Mouse (Mus musculus) gastrocnemius, adult 8-10 months (tissue): Measurements from ENCODE around the gene Ago3. TPM values are rescaled to one million over a fixed set of nuclear protein-coding genes. Genes with fewer than 3 reads are reported as not detected.

ENCODE experiments used
- DNase-seq, 2 experiments: peaks; one replicate each; pipeline ENCODE4 v3.0.0; 2022; ENCODE audit warnings: low spot score in 2 of 2
- total RNA-seq, 4 experiments: library from RNA; stranded (reverse); gene quantifications; 2 replicates each; pipeline ENCODE4 v1.2.4; 2022

The Ago3 gene
- total RNA-seq: 10 to 100 TPM in 1 of 4 experiments, 1 to 10 TPM in 3; 6.8 to 11.5 (median 8.0) TPM

DNA sequence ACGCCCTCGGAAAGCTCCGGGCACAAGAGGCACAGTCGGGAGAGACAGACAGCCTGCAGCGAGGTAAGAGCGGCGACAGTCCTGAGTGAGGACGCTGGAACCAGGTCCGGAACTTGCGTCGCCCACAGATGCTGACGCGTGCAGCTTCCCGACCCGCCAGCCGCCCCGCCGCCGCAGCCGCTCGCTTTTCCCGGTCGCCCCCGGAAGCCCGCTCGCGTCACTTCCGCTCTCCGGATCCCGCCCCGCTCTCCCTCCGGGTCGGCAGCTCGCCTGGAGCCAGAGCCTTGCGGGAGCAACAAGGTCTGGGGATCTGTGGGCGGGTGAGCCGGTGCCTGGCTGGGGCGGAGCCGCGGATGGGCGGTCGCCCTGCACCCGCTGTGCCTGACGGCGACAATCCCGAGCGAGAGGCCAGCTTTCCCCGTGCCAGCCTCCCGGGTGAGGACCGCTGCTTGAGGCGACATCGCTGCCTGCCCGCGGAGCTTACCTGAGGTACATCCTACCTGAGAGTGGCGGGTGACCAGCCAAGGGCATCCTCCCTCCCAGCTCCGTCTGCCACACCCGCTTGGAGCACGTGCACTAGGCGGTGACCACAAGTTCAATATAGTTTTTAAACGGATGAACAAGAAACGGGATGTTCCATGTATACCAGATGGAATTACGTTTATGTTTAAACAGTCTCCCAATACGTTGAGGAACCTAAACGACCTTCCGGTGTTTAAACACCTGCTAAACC, at the start of gene Ago3:
Gene Ago3 (minus strand): TSS at position 210 of the 733 bp plus-strand sequence.
- DNase-seq: peak; percentile 90

DNA sequence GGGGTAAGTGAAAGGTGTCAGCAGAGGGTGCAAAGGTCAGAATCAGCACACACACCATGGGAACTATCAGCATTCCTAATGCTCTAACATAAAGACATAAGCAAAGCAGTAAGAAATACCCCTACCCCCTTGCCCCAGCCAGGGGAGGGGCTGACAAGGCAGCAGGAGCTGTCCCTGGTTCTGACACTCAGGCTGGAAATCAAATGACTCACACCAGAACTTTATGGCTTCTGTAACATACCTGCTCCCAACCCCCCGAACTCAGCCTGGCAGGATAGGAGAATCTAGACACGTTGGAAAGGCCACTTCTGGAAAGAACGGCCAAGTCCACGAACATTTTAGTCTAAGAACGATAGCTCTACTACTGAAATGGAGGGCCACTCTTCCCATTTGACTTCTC, 43.7 kb upstream of the Ago3 start:
- DNase-seq: no peak

DNA sequence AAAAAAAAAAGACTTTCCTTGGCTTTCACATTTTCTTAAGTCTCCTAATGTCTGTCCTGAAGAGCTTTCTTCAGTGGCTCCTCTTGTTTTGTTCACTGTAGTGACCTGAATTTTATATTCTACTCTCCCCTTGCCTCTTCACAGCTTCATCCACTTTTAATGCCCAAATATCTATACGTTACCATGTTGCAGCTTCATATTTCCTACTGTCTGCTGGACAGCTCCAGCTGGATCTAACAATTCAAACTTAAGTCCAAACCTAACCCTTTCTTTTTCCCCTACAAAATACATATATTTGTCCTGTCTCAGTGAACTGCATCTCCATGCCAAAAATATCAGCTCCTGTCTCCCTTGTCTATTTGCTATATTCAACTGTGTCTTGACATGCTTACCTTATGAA, 40.0 kb upstream of the Ago3 start:
- DNase-seq: no peak

DNA sequence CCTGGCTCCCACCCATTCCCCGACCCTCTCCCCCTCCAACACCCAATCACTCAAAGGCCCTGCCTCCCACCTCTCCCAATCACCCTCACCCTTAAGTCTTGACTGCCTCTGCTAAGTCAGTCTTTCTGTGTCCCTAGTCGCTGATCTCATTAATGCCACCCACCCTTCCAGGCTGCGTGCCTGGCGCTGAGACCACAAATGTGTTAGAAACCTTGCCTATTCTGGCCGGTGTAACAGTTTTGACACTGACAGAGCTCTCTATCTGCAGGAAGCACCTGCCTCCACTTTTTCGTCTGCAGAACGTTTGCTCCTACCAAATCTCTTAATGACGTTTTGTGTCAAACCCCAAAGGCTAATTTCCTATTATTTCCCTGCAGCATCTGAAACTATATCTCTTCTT, 39.6 kb upstream of the Ago3 start:
- no peak for DNase-seq

DNA sequence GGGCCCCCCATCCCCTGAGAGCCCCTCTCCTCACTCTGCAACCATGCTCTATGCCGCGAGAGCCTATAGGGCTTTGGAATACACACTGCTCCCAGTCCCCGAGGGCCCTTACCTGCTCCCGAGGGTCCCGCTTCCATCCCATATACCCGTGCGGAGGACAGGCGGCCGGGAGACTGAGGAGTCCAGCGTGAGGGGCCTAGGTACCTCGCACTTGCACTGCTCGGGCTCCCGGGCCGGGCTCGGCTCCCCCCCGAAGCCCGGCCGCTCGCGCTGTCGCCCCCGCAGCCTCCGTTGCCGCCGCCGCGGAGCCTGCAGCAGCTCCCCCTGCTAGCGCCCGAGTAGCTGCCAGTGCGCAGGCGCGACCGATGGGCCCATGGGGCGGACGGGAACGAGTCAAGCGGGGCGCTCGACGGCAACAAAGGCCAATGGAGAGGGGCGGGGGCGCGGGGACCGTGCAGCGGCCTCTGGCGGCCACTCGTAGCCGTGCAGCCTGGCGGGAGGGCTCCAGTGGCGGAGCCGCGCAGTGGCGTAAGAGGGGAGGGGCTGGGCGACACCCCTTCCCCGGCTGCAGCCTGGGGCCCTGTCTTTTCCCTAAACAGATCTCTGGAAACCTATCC, 39.0 kb upstream of the Ago3 start, which contains the start of gene Ago1:
Gene Ago1 (minus strand): TSS at position 299 of the 617 bp plus-strand sequence.
- DNase-seq: peak; percentile 90 to 92

DNA sequence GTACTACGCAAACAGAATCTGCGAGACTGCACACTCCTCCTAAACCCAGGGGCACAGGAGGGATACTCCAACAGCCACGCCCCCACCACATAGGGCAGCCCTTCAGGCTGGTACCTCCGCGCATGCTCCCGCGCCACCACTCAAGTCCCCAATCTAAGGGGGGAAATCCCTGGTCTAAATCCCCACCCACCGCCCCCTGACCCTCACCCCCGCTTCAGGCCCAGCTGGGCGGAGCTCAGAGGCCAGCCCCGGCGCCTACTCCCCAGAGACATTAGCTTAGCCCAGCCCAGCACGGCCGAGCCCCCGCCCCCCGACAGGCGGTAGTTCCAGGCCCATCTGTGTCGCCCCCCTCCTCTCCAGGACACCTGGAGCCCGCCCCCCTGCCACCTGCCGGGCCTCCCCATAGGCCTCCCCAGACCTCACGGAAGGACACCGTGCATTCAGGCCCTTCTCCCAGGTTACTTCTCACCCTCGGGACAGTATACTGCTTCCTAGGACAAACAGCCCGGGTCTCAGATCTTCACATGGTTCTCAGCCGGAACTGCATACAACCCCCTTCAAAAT, 38.4 kb upstream of the Ago3 start:
- DNase-seq: peak; percentile 8 to 34

DNA sequence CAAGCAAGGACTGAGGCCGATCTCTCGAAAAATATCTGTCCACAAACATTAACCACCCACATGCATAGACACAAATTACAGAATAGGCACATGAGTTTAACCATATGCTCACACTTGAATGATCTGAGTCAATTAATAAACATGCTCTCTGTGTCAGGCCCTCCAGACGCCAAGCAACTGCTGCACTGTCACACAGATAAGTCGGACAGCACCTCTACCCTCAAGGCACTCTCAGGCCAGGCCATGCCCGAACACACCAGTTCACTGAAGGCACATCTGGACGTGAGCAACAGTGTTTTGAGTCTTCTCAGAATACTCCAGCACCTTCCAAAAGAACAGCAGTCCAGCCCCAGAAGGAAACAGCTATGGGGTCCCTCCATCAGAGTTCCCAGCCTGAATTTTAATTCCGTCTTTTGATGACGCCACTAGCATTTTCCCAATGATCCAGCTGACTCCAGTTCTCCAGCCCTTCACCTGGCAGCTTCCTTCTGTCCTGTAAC, 36.9 kb upstream of the Ago3 start:
- DNase-seq: no peak

DNA sequence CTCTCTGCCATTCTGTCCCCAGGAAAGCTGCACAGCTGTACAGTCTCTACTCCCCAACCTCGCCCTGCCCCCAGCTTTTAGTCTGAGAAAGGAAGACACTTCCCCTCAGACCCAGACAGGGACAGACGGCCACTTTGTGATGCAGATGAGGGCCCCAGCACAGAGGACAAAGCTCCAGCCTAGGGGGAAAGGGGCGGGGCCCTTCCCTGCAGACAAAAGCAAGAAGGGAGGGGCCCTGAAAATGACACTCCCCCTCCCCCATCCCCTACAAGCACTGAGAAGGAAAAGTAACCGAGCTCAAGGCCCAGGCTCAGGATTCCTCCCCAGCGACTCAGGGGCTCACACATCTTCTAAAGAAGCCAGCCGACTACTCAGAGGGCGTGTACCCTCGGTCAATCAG, 36.5 kb upstream of the Ago3 start:
- no peak for DNase-seq

DNA sequence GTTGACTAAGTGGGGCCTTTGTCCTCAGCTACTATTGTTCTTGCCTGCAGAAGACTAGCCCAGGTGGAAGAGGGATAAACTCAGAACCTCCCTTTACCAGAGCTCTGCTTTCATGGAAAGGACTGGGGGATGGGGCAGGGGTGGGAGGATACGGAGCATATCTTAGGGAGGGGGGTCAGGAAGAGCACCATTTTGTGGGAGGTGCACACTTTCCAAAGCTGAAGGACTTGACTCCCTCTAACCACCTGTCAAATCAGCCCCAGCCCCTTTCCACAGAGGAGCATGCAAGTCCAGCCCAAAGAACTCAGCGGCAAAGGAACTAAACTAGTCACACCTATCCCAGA, 35.5 kb upstream of the Ago3 start:
- DNase-seq: no peak

DNA sequence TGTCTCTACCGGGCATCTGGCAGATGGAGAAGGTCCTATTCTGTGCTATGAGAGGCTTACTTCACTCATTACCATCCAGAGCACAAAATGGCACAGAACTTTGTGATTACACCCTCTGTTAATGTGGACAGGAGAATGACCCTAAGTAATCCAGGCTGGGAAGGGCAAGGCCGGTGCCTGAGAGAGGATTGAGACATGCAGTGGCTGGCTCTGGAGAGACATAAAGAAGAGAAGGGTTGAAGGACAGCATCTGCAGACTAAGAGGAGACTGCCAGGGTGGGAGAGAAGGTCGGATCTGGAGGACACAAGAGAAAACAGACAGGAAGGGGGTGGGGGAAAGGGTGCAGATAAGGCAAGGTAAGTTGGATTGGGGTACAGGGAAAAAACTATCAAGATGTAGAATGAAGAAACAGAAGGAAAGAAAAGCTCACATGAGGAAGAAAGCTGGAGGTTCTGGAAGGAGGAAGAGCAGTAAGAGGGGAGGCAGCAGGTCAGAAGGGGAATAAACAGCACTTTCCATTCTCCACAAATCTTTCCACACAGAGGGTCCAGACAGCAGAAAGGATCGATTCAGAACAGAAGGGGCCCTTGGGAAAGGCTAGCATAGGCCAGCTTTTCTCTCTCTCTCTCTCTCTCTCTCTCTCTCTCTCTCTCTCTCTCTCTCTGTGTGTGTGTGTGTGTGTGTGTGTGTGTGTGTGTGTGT, 35.0 kb upstream of the Ago3 start:
- no peak for DNase-seq

DNA sequence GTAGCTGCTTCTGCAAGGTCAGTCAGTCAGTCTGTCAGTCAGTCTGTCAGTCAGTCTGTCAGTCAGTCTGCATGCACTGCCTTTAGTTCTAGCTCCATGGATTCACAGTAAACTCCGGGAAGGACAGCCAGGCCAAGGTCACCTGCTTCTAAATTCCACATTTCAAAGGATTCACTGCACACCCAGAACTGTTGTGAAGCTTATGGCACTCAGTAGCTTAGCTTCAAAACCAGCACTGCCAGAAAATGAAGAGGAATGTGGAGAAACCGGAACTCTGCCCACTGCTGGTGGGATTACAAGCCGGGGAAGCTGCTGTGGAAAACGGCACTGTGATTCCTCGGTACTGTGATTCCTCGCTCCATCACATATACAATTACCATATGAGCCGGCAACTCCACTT, 26.1 kb upstream of the Ago3 start:
- no peak for DNase-seq

DNA sequence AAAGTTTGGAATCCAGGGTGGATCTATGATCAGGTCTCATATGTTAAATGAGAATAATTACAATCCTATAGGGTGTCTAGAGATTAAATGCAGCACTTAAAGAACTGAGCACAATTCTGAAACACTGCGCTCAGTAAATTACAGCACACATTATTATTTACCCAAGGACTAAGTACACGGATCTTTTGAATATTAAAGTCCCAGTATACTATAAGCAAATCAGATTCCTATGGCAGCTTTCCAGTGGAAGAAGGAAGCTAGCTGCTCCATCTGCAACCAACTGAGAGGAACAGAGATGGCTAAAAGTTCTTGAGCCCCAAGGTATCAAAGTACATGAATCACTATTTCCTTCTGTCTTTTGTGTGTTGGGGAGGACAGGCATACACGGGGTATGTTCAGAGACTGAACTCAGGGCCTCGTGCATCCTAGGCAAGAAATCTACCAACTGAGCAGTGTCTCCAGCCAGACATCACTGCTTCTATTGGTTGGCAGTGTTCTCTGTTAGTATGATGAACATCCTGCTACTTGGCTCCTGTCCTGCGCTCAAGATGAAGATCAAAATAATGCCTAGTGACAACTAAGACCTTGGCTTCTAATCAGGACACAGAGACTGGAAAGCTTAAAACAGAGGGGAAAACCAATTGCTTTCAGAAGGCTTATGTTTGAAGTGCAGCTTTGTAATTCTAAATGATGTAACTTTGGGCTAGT, 25.3 kb upstream of the Ago3 start:
- DNase-seq: no peak

DNA sequence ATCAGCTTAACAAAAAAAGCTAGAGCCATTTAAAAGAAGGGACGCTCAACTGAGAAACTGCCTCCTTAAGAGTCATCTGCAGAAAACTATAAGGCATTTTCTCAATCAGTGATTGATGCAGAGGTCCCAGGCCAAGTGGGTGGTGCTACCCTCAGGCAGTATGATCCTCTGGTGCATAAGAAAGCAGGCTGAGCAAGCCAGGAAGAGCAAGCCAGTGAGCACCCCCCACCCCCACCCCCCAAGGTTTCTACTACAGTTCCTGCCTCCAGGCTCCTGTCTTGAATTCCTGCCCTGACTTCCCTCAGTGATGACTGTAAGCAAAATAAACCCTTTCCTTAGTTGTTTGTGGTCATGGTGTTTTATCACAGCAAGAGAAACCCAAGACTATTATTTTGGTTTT, 20.9 kb upstream of the Ago3 start:
- DNase-seq: no peak

DNA sequence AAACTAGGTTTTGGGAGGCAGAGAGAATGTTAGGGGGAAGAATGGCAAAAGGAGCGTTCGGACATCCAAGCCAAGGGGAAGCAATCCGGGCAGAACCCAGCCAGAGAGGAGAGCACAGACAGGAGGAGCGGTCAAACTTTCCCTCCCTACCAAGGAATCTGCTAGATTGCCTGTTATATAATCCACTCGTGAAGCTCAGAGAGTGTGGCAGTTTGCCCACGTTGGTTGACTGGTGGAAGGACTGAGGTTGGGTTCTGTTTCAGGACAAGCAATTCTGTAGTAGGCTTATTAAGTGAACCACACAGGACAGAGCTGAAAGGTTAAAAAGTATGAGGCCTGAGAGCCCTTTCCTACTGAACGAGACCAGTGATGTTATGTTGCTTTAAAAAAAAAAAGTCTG, 17.8 kb upstream of the Ago3 start:
- DNase-seq: peak in 1 of 2 experiments; percentile 40

DNA sequence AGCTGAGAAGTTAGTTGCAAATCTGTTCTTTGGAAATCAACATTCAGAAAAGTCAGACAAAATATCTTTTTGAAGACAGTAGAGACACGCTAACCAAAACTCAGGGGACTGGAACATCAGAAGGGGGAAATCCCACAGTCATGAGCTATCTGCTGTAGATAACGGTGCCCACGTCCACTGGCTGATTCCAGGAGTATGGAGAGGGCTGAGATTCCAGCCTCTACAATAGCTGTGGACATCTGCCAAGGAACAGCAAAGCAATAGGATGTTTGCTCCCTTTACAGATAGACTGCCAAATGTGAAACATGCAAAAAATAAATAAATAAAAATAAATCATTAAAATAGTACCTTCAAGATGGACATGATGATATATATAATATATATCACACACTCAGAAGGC, 15.2 kb upstream of the Ago3 start:
- no peak for DNase-seq

DNA sequence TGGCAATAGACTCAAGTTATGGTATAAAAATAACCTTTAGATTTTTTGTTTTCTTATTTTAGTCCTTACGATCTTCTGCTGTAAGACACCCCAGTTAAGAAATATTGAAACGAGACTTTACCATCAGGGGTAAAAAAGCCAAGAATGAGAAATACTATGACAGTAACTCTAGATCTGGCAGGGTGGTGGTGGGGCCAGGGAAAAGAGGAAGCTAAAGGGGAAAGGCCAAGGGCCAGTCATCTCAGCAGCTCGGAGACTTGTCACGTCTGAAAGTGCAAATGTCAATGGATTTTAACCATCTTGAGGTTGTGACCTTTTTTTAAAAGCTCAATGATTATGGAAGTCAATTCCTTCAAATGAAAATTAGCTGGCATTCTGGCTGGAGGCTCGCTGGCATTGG, 8.9 kb upstream of the Ago3 start:
- no peak for DNase-seq

DNA sequence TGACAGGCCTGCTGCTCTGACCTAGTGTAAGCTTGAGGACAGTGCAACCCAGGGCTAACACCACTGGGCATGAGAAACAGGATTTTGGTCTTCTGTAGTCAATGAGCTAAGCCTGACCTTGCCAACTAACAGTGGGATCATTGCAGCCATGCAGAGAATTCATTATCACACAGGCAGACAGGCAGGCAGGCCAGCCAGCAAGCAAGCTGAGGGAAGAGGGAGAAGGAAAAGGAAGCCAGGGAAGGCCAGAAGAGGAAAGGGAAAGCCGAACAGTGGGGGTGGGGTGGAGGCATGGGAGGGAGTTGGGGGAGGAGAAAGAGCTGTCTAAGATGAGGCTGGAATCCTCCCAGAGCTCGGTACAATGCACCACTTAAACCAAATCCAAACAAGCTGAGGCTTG, 6.9 kb upstream of the Ago3 start:
- no peak for DNase-seq

DNA sequence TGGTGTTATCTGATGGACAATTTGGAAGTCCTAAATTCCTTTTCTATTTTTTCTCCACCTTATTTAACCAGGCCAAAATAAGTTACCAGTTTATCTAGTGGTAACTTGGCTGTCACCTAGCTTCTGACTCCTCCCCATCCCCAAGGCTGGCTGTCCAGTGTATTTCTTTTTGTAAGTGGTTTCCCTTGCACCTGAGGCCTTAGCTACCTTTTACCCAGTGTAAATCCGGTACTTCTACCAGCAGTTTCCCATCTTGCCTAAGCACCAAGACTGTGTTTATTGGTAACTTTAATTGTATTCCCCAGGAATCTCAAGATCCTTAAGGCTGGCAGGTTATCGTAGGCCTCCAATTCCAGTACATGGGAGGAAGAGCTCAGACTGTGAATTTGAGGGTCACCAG, 4.7 kb upstream of the Ago3 start:
- DNase-seq: no peak

DNA sequence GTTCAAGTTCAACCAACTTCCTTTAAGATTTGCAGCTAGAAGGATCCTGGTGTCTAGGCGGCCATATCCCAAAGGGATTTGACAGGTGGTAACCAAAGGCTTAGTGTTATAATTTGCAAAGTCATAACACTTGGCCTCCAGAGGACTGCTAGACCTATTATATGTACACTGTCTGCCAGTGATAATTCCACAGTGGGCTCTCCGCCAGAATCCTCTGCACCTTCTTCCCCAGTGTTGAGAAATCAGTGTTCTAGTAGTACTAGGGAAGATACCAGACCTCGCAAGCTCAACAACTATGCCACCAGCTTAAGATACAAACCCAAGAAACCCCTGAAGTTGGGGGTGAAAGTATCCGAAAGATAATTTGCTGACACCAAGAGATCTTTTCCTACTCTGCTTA, 3.8 kb upstream of the Ago3 start:
- DNase-seq: peak in 1 of 2 experiments; percentile 17

DNA sequence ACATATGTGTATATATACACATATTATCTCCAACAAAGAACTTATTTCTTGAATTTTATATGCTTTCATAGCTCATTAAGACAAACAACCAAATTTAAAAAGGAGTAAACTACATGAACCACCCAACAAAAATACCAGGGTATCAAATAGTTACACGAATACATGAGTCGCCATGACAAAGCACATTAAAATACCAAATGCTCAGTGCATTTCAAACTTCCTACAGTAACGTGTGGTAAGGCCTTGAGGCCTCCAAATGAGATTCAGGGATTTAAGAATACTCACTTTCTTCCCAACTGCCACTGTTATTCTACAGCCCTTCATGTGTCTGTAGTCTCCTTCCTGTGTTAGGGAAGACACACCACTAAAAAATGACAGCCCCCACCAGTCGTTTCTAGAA, 2.4 kb upstream of the Ago3 start:
- no peak for DNase-seq

DNA sequence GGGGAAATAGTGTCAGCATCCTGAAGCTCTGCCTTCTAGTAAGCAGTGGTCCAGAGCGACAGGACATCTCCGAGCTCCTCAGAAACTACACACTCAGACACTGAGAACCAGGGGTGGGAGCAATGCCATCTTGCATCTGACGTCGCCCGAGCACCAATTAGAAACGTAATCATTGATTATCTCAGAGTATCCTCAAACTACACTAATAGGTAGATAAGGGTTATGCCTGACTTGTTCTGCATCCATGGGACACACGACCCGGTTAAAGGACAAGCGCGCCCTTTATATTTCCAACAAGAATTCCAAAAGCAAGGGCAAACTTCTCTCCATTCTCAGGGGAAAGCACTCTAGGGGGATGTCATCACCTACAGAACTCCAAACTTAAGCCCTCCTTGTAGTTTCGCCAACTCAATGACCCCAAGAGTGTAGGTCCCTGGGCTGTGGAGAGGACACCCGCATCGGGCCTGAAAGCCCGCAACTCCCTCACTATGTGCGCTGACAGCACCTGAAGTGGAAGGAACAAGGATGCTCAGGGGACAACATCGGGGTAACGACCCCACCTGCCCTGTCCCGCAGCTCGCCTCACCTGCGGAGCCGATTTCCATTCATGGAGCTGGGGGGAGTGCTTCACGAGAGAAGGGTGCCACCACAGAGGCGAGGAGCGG, 542 bp downstream of the Ago3 start:
- peak in 1 of 2 experiments; percentile 11 for DNase-seq
